Mouse (Mus musculus): ENCODE results near the gene Rbm19.

GRCm38 (mm10) chr5:120204316-120204715 lies 88.1 kb downstream of the Rbm19 start:
- TF ChIP-seq CTCF (IDR thresholded peaks at IDR 0.05; ENCODE audit: low read depth, low read length) (no peak), GATA1 (IDR thresholded peaks at IDR 0.05; ENCODE audit: borderline replicate concordance, low read length) (no peak), TAL1 (conservative IDR thresholded peaks at IDR 0.05; ENCODE audit: low read depth, low read length) (no peak), GATA2 (IDR thresholded peaks at IDR 0.05; ENCODE audit: borderline replicate concordance, low read depth, low read length) (no peak)
